Mouse (Mus musculus): ENCODE measurements around the gene Lrrc36.

DNA sequence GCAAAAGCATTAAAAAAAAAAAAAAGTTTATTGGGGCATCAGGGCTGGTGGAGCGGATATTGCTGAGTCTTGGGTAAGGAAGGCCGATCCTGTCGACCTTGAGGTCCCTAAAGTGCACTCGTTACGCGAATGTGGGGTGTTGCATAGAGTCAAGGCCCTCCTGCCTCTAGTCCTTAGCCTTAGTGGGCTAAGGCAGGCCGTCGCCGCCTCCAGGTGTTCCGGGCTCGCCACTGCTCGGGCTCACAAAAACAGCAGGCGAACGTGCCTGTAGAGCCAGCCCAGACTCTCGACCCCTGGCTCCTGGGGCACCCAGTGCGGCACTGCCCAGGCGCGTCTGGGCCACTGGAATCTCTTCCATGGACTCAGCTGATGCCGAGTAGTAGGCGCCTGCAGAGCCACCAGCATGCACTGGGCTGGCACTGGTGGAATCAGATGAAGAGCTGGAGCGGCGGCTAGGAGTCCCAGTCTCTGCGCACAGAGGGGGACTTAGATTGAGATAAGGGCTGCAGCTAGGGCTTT, 59.1 kb downstream of the Lrrc36 start:
- no peak for TF ChIP-seq CTCF (IDR thresholded peaks at IDR 0.05; ENCODE audit: extremely low read depth, insufficient read length, insufficient replicate concordance, low read depth, low read length)
- TF ChIP-seq POLR2A (IDR thresholded peaks at IDR 0.05; ENCODE audit: low read depth, low read length) = no peak
